Mouse (Mus musculus): ENCODE data around the gene Gm5741.

DNA sequence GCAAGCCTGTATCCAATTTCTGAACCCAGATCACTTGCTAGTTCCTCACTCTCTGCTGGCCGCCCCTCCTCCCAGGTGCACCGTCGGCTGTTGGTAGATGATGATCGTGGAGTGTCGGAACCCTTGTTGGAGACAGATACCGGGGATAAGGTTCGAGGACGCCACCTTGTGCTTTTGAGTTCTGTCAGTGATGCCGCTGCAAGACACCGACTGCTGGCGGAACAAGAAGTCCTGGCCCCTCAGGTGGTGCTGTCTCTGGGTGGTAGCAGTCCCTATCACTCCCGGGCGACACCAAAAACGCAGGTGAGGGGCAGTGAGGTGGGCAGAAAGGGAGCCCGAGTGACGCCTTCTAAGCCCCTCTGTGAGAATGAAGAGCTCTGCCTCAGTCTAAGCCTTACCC is 28.4 kb upstream of the Gm5741 start:
- TF ChIP-seq MAFK (IDR thresholded peaks at IDR 0.05; ENCODE audit: insufficient read depth, low read depth, low read length) (no peak), CHD2 (IDR thresholded peaks at IDR 0.05; ENCODE audit: low read depth, low read length) (no peak), ZNF384 (IDR thresholded peaks at IDR 0.05; ENCODE audit: low read depth, low read length) (no peak), ZC3H11A (IDR thresholded peaks at IDR 0.05; ENCODE audit: borderline replicate concordance, low read depth, low read length) (no peak), HCFC1 (IDR thresholded peaks at IDR 0.05; ENCODE audit: borderline replicate concordance, insufficient read depth, low read length) (no peak)

All from ES-E14 (cell line).